Mouse (Mus musculus) urinary bladder, adult 2 months (tissue): ENCODE data around the gene Cwh43. TPM values are rescaled to one million over a fixed set of nuclear protein-coding genes. Genes with fewer than 3 reads are reported as not detected.
"Not testable (repeated sequence)": the region's sequence is repeated elsewhere in the genome, so short reads cannot be mapped to it uniquely, and the experiment has no call there.

ENCODE experiments used
- DNase-seq: peaks from one replicate; pipeline ENCODE4 v3.0.0; 2022; ENCODE audit warnings: low spot score
- polyA plus RNA-seq: library from polyadenylated mRNA; depleted of rRNA; stranded (reverse); fragments of >200 nt; gene quantifications from 2 replicates; pipeline ENCODE4 v1.2.3, GENCODE M21; 2012; rRNA removed

Gene Cwh43
- polyA plus RNA-seq, 1 experiment, result 0.50 TPM

- no peak for DNase-seq
These were observed 68.8 kb downstream of the Cwh43 start for GRCm38 (mm10) chr5:73474412-73475405.

DNA sequence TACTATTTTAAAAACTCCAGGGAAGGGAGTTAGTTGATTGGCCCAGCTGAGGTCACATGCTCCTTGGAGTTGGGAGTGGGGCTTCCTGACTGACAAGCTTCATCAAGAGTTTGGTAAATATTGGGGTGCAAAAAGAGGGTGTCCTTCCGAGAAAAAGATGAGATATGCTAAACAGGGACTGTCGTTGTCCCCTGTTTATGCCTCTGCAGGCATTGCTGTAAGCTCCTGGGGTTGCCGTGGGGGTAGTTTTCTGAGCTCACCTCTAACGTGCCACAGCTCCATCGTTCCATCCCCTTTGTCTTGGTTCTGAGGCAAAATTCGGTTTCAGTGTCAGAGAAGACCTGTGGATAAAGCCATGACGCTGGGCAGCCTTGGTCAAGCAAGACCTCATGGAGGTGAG, 74.8 kb downstream of the Cwh43 start, which contains the start of gene Dcun1d4:
Gene Dcun1d4 (plus strand): TSS at position 301 of the 400 bp plus-strand sequence.
- no peak for DNase-seq

- DNase-seq, result no peak
These were observed 75.5 kb downstream of the Cwh43 start for GRCm38 (mm10) chr5:73481401-73481800.

DNA sequence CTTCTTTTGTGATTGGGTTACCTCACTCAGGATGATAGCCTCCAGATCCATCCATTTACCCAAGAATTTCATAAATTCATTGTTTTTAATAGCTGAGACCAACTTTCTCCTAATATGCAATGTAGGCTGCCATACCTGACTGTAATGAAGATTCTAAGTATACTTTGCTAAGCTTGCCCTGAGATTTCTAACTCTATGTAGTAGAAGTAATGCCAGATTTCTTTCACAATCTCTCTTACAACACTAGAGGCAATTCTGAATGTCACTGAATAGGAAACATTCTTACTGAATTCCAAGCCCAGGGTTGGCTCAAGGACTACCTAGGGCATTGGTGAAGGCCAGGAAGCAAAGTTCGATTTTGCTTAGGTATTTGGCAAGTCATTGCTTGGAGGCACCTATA, 76.5 kb downstream of the Cwh43 start:
- DNase-seq, result not testable (repeated sequence)

DNA sequence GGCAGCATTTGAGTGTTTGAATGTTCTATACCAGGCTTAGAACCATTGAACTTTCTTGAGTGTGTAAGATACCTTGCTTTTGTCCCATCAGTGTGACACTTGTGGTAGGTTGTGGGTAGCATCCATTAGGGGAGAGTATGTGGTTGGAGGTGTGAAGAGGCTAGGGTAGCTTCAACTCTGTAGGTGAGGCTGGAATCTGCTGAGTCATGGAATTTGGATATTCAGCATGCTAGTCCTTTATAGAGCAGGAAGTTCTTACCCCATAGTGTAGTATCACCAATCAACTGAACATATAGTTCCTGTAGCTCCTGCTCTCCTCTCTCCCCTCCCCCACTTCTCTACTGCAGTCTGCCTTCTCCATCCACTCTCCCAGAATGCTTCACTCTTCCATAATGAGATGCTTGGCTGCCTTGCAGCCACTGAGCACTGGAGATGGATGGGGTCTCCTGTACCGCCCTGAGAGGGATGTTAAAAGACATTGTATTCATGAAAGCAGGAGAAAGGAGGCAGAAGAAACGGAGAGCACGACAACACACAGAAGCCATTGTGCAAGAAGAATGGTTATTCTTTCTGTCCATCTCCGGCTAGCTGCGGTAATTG, 78.2 kb downstream of the Cwh43 start:
- no peak for DNase-seq

- no peak for DNase-seq
These were observed 80.6 kb downstream of the Cwh43 start for GRCm38 (mm10) chr5:73486451-73486850.

GRCm38 (mm10) chr5:73489915-73490314, 84.0 kb downstream of the Cwh43 start:
- no peak for DNase-seq

- DNase-seq, result peak; percentile 98
These were observed 84.8 kb downstream of the Cwh43 start for GRCm38 (mm10) chr5:73490596-73491073.

DNA sequence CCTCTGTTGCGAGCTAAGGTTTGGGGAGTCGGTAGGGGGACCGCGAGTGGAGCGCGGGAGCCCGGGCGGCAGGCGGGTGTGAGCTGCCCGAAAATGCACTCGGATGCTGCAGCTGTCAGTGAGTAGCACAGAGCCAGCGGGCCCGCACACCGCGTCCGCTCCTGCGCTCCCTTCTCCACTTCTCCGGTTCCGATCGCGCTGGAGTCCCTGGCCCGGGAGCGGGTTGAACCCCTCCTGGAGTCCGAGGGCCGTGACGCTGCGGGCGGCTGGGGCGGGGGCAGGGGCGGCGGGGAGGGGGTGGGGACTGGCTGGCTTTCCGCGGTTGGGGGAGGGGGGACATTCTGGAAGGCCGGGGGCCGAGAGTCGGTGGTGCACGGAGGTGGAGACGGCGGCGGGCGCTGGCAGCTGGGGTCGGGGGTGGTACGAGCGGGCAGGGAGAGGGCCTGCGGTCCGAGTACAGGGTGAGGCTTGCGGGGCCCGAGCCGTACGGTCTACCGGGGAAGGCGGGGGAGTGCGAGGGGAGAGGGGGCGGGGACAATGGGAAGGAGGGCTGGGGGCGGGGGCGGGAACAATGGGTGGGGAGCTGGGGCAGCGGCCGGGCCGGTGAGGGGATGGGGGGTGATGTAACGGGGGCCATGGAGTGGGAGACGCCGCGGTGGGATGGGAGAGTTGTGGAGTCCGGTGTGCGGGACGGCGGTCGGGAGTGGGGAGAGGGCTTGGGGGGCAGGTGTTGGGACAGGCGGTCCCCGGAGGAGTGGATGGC, 85.4 kb downstream of the Cwh43 start:
- DNase-seq, result no peak

DNA sequence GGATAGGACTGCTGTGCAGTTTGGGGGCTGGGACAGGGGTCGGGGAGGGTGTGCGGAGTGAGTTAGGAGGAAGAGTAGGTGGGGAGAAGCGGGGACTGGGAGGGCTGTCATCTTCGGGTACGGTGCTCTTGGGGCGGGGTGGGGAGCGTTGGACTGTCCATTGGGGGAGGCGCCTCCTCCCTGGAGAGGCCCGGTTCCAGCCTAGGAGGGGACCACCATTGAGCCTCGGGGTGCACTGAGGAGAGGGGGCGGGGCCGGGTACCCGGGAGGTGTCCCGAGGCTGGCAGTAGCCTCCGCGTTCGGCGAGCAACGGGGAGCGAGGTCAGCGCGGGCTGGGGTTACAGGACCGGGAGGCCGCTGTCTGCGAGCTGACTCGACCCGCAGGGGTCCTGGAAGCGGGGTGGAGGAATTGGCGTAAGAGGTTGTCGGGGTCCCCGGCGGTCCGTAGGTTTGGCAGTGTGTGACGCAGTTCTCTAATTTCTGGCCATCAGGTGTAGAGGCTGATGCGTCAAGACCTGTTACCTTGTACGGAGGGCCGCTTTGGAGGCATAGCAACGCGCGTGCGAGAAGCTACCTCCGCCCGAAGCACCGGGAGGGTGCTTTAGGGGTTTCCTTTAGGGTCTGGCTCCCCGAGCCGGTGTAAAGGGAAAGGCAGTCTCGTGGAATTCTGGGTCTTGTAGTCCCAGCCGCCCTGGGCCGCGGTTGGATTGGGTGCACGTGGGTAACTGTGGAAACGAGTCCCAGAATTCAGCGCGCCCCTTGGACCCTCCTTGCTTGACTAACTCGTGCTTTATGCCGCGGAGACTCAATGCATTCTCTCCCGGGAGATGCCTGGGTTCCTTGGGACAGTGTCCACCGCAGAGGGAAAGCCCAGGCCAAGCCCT, 86.2 kb downstream of the Cwh43 start:
- peak; percentile 65 for DNase-seq

GRCm38 (mm10) chr5:73497401-73497800, 91.5 kb downstream of the Cwh43 start:
- no peak for DNase-seq

DNA sequence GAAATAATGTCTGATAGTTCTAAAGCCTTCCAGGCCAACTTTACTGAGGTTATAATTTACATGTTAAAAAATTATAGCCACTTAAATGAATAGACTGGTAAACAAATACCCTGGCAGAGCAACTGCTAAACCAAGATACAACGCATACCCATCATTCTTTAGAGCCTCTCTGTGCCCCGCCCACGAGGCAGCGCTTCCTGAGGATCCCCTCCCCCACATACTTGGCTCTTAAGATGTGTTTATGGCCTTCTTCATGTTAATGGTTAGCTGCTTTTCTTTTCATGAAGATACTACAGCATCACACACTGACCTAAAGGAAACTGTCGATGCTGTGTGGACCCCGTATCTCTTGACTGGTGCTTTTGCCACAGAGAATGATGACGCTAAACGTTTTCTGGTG, 92.7 kb downstream of the Cwh43 start:
- DNase-seq, result no peak

DNA sequence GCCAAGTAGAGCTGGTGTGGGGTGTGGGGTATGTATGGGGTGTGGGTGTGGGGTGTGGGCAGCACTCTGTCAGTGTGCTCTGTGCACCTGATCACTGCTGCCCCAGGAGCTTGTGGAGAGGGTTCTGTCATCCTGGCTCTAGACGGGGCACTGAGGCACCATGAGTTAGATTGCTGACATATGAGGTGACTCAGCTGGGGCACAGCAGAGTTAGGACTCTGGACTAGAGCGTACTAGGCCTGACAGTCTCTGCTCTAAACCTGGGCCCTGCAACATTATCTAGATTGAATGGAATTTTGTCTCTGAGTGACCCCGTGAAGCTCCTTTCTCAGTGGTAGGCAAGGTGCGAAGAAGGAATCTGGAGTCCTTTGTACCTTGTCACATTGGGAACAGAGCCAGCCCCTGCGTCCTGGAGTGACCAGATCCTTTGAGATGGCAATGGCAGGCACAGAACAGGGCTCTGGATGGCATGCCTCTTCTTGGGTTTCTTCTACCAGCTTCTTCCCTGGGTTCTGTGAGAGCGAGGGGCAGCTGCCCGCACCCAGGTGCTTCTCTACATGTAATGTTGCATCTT, 95.1 kb downstream of the Cwh43 start:
- DNase-seq, result no peak

DNA sequence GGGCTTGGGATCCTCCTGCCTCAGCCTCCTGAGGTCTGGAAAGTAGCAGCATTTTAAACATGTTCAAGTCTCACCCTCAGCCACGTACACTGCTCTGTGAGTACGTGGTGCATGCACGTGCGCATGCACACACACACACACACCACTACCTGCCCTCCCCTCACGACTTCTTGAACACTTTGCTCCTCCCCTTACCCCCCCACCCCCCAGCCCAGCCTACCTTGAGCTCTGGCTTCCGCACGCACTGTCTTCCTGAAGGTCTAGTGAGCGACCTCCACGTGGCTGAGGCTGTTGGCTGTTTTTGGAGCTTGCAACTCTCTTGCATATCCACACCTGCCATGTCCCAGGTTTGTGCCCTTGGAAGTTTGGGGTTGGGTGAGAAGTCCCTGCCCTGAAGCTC, 96.5 kb downstream of the Cwh43 start:
- no peak for DNase-seq

Other genes with a start within 250 kb of the Cwh43 start
- 35.4 and 52.6 TPM in 2 replicates for gene Fryl, start 149.5 kb upstream of the Cwh43 start, polyA plus RNA-seq
- gene Ociad1, start 113.3 kb upstream of the Cwh43 start, polyA plus RNA-seq, result 196 and 197 TPM in 2 replicates
- gene Ociad2, start 65.0 kb upstream of the Cwh43 start, polyA plus RNA-seq, result 38.7 and 44.8 TPM in 2 replicates
- gene Dcun1d4, start 74.9 kb downstream of the Cwh43 start, polyA plus RNA-seq, result 12.9 and 16.1 TPM in 2 replicates
- 0.10 and 0.19 TPM in 2 replicates for gene Lrrc66, start 226.5 kb downstream of the Cwh43 start, polyA plus RNA-seq
- gene Sgcb, start 241.7 kb downstream of the Cwh43 start, polyA plus RNA-seq, result 32.3 and 34.5 TPM in 2 replicates
- gene Spata18, start 245.3 kb downstream of the Cwh43 start, polyA plus RNA-seq, result 0.07 TPM in 1 of 2 replicates, not detected in the other